Mouse (Mus musculus) heart, embryonic 15.5 days (tissue): Measurements from ENCODE around the gene Washc3. TPM values are rescaled to one million over a fixed set of nuclear protein-coding genes. Genes with fewer than 3 reads are reported as not detected.

ENCODE experiments used
- ATAC-seq: fragments of 200-750 bp; cut with Nextera tagmentation; replicated peaks from 2 replicates; pipeline ENCODE4 v1.8.0; 2017; ENCODE audit warnings: low read depth, moderate TSS enrichment; ENCODE audit not compliant: insufficient number of reproducible peaks, insufficient read depth, low FRiP score
- H3K27ac ChIP-seq: fragments of 300-500 bp; sonication (generic); 2 replicates; pipeline ENCODE4 v1.5.1; 2015; ENCODE audit warnings: mild to moderate bottlenecking, inconsistent platforms
- H3K27me3 ChIP-seq: fragments of 300-500 bp; sonication (generic); 2 replicates; pipeline ENCODE4 v1.6.1; 2015; ENCODE audit warnings: inconsistent platforms
- H3K36me3 ChIP-seq: fragments of 300-500 bp; sonication (generic); 2 replicates; pipeline ENCODE4 v1.6.1; 2015; ENCODE audit warnings: mild to moderate bottlenecking, inconsistent platforms
- H3K4me1 ChIP-seq: fragments of 300-500 bp; sonication (generic); replicated peaks from 2 replicates; pipeline ENCODE4 v1.6.1; 2015; ENCODE audit warnings: inconsistent platforms
- H3K4me2 ChIP-seq: fragments of 300-500 bp; sonication (generic); 2 replicates; pipeline ENCODE4 v1.6.1; 2015; ENCODE audit warnings: inconsistent platforms, mild to moderate bottlenecking, moderate library complexity
- H3K4me3 ChIP-seq: fragments of 300-500 bp; sonication (generic); 2 replicates; pipeline ENCODE4 v1.5.1; 2015; ENCODE audit warnings: mild to moderate bottlenecking, inconsistent platforms
- H3K9ac ChIP-seq: fragments of 300-500 bp; sonication (generic); 2 replicates; pipeline ENCODE4 v1.6.1; 2015; ENCODE audit warnings: mild to moderate bottlenecking, inconsistent platforms
- H3K9me3 ChIP-seq: fragments of 300-500 bp; sonication (generic); replicated peaks from 2 replicates; pipeline ENCODE4 v1.6.1; 2016; ENCODE audit warnings: inconsistent platforms
- WGBS: fragments of 180-500 bp; shearing (Covaris S2); methylation state at CpG from one replicate; pipeline ENCODE4 v1.1.7; 2015; ENCODE audit warnings: mixed read lengths; 5-methylcytosine and 5-hydroxymethylcytosine counted together
- polyA plus RNA-seq: library from polyadenylated mRNA; unstranded; fragments of >200 nt; fragmentation: Nextera tagmentation; extraction: Ambion mirVana; gene quantifications from 2 replicates; pipeline ENCODE4 v1.2.1, GENCODE M21; 2015

Gene Washc3
- polyA plus RNA-seq = 45.6 and 48.3 TPM in 2 replicates

DNA sequence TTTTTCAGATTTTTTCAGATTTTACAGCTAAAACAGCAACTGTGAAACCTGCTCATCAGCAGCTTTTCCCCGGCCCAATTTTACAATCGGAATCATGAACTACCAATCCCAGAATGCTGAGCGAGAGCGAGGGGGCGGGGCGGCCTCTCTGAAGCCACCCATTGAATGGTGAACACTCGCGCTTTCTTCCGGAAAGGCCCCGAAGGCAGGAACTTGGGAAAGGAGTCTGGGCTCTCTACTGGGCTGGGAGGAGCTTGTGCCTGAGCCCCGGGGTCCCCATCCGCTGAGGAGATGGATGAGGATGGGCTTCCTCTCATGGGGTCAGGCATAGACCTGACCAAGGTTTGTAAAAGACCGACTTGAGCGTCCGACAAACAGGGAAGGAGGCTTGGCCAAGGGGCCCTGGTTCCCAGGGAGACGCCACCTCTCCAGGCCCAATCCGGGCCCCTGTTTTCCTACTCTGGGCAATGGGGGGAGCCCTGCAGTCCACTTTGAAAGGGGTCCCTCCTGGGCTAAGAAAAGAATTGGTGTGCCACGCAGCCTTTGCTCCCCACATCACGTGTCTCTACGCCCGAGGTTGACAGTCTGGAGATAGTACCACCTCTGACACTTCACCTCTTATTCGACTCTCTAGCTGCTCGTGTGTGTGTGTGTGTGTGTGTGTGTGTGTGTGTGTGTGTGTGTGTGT lies at the start of gene Washc3:
TSS of gene Washc3 (plus strand) at position 143 of the 688 bp plus-strand sequence.
- no peaks in the 10 kb centered on the region for H3K27me3 ChIP-seq
- peak; percentile 96 for ATAC-seq
- H3K27ac ChIP-seq = peak within 1 kb of the TSS; percentile 74
- H3K4me1 ChIP-seq = peaks cover 4% of the 10 kb centered on the region
- H3K4me2 ChIP-seq = peak within 1 kb of the TSS; percentile 76
- H3K4me3 ChIP-seq = peak within 1 kb of the TSS; percentile 87
- WGBS = 2% methylated on average over 23 of the region's 23 CpGs
- H3K36me3 ChIP-seq = no peaks in the 10 kb centered on the region; the same call in 1 of the 2 replicates
- no peaks in the 10 kb centered on the region for H3K9me3 ChIP-seq
- peak within 1 kb of the TSS; percentile 77 for H3K9ac ChIP-seq

DNA sequence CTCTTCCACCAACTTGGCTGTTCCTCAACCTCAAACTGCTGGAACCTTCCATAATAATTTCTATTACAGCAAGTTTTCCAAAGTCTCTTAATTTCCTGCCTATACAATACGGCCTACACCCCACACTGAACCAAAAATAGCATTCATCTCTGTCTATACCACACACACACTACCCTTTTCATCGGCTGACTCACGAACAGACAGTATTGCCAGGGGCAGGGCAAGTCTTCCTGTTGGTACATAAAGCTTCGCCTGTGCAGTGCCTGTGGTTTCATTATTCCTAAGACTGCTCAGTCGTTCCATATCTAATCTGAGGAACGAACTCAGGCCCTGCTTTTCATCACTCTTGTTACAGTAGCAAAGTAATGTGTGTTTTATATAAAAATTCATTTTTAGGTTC lies 49.2 kb upstream of the Washc3 start:
- H3K4me3 ChIP-seq = no peak overlapping the region
- ATAC-seq = no peak
- WGBS = 76% methylated on average over 6 of the region's 6 CpGs
- no peak overlapping the region for H3K9ac ChIP-seq
- peaks cover 44% of the 10 kb centered on the region for H3K36me3 ChIP-seq
- no peaks in the 10 kb centered on the region for H3K4me1 ChIP-seq
- H3K4me2 ChIP-seq = no peak overlapping the region
- H3K27ac ChIP-seq = no peak overlapping the region
- no peaks in the 10 kb centered on the region for H3K27me3 ChIP-seq
- no peaks in the 10 kb centered on the region for H3K9me3 ChIP-seq

DNA sequence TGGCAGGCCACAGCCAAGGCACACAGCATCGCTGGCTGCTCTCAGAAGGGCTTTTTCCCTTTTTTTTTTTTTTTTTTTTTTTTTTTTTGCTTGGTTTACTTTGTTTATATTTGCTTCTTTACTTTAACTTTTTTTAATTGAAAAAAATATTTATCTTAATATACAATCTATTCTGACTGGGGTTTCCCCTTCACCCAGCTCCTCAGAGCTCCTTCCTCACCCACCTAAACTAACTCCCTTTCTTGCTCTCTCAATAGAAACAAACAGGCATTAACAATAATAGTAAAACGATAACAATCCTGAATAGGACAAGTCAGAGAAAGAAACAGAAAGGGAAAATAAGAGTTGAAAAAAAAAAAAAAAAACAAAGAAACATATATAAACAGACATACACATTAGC lies 38.8 kb upstream of the Washc3 start:
- H3K4me2 ChIP-seq = no peak overlapping the region
- WGBS = 88% methylated on average over 2 of the region's 2 CpGs
- no peak overlapping the region for H3K4me3 ChIP-seq
- H3K27me3 ChIP-seq = no peaks in the 10 kb centered on the region
- no peak overlapping the region for H3K9ac ChIP-seq
- no peaks in the 10 kb centered on the region for H3K9me3 ChIP-seq
- H3K27ac ChIP-seq = no peak overlapping the region
- ATAC-seq = no peak
- peaks cover 34% of the 10 kb centered on the region for H3K36me3 ChIP-seq
- H3K4me1 ChIP-seq = no peaks in the 10 kb centered on the region

DNA sequence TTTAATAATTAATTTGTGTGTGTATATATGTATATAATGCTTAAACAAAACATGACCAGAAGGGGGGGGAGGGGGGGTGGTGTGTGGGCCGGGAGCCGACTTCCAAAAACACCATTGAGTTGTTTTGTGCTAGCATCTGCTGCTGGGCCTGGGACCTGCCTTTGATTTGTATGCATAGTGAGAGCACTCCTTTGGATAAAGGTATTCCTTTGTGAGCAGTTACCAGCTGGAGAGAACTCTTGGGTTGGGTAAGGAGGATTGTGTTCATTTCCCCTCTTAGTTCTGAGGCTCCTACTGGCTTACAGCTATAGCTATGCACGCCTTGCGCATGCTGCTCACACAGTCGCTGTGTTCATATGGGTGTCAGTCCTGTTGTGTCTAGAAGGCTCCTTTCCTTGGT lies 38.2 kb upstream of the Washc3 start:
- Histone ChIP-seq H3K36me3 (peaks cover 30% of the 10 kb centered on the region), H3K4me3 (no peak overlapping the region), H3K27me3 (no peaks in the 10 kb centered on the region), H3K9ac (no peak overlapping the region), H3K27ac (no peak overlapping the region), H3K9me3 (no peaks in the 10 kb centered on the region), H3K4me2 (no peak overlapping the region), H3K4me1 (no peaks in the 10 kb centered on the region)
- 92% methylated on average over 5 of the region's 5 CpGs for WGBS
- ATAC-seq = no peak

DNA sequence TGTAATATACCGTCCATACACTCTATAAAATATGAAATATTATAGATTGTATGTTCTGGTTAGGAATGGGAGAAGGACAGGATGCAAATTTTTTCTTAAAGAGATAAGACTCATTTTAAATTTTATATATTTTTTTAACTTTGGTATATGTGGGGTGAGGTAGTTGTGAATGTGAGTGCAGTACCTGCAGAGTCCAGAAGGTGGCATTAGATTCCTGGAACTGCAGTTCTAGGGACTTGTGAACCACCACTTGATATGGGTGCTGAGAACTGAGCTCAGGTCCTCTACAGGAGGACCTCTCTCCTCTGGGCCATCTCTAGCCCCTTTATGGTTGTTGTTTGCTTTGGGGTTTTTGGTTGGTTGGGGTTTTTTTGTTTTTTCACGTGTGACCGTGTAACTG lies 34.7 kb upstream of the Washc3 start:
- H3K36me3 ChIP-seq = peaks cover 22% of the 10 kb centered on the region
- ATAC-seq = no peak
- no peaks in the 10 kb centered on the region for H3K4me1 ChIP-seq
- H3K27ac ChIP-seq = no peak overlapping the region
- 92% methylated on average over 3 of the region's 3 CpGs for WGBS
- H3K4me3 ChIP-seq = no peak overlapping the region
- H3K9me3 ChIP-seq = no peaks in the 10 kb centered on the region
- H3K27me3 ChIP-seq = no peaks in the 10 kb centered on the region
- no peak overlapping the region for H3K9ac ChIP-seq
- H3K4me2 ChIP-seq = no peak overlapping the region

DNA sequence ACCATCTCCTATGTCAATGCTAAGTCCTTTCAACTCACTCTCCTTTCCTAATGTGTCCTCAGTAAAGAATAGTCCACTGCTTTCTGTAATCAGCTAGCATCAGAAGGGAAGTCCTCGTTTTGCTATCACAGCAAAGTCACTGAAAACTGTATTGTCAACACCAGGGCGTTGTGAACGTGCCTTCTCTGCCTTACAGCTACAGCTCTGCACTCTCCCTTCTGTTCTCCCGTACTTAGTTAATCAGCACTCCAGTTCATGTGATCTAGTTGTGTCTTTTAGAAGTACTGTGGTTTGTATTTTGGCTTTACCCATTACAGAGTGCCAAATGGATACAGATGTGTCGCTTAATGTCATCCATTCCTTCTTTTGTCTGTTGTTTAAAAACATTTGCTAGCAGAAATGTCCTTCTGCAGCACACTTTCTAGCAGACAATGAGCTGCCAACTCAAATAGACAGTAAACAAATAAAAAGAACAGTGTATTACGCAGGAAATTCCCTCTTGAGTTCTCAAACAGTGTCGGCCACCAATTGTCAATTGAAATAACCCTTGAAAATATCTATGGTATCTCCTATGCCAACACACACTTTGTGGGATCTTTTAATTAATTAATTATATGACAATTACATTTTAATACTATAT lies 33.3 kb upstream of the Washc3 start:
- Histone ChIP-seq H3K36me3 (peaks cover 16% of the 10 kb centered on the region), H3K9ac (no peak overlapping the region), H3K27me3 (no peaks in the 10 kb centered on the region), H3K4me1 (no peaks in the 10 kb centered on the region), H3K4me3 (no peak overlapping the region), H3K4me2 (no peak overlapping the region), H3K27ac (no peak overlapping the region), H3K9me3 (no peaks in the 10 kb centered on the region)
- no peak for ATAC-seq
- 64% methylated on average over 7 of the region's 7 CpGs for WGBS

DNA sequence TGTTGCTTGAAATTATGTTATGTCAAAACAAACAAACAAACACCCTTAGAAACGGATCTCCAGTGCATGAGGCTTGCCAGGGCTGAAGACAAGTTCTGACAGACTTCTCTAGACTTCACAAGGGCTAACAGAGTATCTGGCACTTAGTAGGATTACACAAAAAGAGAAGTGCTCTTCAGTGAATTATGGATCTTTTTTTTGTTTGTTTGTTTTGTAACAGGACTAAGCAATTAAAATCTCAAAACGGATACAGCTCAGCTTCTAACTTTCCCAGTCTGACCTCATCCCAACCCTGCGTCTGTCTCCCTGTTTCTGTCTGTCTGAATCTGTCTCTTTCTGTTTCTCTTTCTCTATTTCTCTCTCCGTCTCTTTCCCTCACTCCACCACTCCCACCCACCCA lies 352 bp upstream of the Washc3 start:
- WGBS = 13% methylated on average over 4 of the region's 4 CpGs
- H3K4me3 ChIP-seq = peak overlapping the region; percentile 87
- no peak overlapping the region for H3K27ac ChIP-seq
- H3K4me2 ChIP-seq = peak overlapping the region; percentile 76
- no peaks in the 10 kb centered on the region; the same call in 1 of the 2 replicates for H3K36me3 ChIP-seq
- no peaks in the 10 kb centered on the region for H3K9me3 ChIP-seq
- H3K9ac ChIP-seq = peak overlapping the region; percentile 77; the same call in 1 of the 2 replicates
- no peaks in the 10 kb centered on the region for H3K27me3 ChIP-seq
- ATAC-seq = 0 out of 2 replicates have a peak, but pooled peaks have one; percentile 25
- peaks cover 4% of the 10 kb centered on the region for H3K4me1 ChIP-seq

DNA sequence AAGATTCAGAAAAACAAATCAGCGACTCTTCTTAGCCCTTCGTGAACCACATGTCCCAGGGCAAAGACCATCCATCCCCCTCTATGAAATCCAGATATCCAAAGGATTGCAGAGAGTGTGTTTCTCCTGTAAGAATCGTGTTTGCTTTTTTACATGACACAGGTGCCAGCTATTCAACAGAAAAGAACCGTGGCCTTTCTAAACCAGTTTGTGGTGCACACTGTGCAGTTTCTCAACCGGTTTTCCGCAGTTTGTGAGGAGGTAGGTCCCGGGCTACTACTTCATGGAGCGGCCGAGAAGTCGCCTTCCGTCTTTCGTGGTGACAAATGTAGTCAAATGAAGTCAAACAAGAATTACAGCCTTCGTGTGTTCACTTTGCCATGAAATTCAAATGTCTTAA lies 757 bp downstream of the Washc3 start:
- no peak for ATAC-seq

DNA sequence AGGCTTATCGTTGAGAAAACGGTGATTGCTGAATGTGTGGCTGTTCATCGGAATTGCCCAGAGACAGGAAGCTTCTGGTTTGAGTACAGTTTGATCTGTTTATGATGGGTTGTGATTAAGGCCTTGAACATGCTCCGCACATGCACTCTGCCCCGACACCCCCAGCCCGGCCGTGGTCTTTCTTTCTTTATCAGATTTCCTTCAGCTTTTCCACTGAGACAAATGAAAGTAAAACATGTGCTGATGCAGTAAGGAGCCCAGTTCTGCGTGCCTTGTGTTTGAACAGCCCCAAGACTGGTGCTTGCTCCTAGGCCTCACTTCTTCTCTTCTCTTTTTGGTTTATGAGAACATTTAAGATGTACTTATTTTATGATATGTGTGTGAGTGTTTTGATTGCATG lies 1.7 kb downstream of the Washc3 start:
- Histone ChIP-seq H3K36me3 (no peaks in the 10 kb centered on the region; the same call in 1 of the 2 replicates), H3K4me1 (peaks cover 4% of the 10 kb centered on the region), H3K4me2 (no peak overlapping the region), H3K9ac (no peak overlapping the region), H3K9me3 (no peaks in the 10 kb centered on the region), H3K27ac (no peak overlapping the region), H3K27me3 (no peaks in the 10 kb centered on the region), H3K4me3 (no peak overlapping the region)
- WGBS = 80% methylated on average over 8 of the region's 8 CpGs
- ATAC-seq = no peak

More for the DNA sequence above, 757 bp downstream of the Washc3 start:
- no peak overlapping the region for H3K27ac ChIP-seq
- peak overlapping the region; percentile 76 for H3K4me2 ChIP-seq
- H3K27me3 ChIP-seq = no peaks in the 10 kb centered on the region
- peaks cover 4% of the 10 kb centered on the region for H3K4me1 ChIP-seq
- WGBS = 72% methylated on average over 13 of the region's 13 CpGs
- H3K9ac ChIP-seq = no peak overlapping the region
- H3K36me3 ChIP-seq = no peaks in the 10 kb centered on the region; the same call in 1 of the 2 replicates
- H3K4me3 ChIP-seq = peak overlapping the region; percentile 87
- H3K9me3 ChIP-seq = no peaks in the 10 kb centered on the region

DNA sequence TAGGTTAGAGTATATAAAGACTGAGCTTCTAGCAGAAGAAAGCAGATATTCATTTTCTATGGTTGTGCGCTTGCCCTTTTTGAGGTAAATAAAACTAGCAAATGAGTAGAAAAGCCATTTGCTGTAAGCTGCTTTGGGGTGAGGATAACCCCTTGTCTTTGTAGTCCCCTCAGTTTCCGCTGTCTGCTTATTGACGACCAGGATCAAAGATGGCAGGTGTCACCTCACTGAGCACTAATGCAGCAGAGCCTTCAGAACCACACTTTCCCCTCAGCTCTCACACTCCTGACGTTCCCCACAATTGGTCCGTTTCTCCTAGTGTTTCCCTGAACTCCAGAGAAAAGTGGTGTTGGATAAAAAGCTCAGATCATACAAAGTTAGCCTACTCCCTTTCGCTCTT lies 2.3 kb downstream of the Washc3 start:
- H3K27me3 ChIP-seq = no peaks in the 10 kb centered on the region
- H3K4me2 ChIP-seq = no peak overlapping the region
- no peak overlapping the region for H3K4me3 ChIP-seq
- H3K27ac ChIP-seq = no peak overlapping the region
- 95% methylated on average over 6 of the region's 6 CpGs for WGBS
- H3K36me3 ChIP-seq = no peaks in the 10 kb centered on the region; the same call in 1 of the 2 replicates
- no peaks in the 10 kb centered on the region for H3K9me3 ChIP-seq
- peaks cover 4% of the 10 kb centered on the region for H3K4me1 ChIP-seq
- no peak for ATAC-seq
- no peak overlapping the region for H3K9ac ChIP-seq

DNA sequence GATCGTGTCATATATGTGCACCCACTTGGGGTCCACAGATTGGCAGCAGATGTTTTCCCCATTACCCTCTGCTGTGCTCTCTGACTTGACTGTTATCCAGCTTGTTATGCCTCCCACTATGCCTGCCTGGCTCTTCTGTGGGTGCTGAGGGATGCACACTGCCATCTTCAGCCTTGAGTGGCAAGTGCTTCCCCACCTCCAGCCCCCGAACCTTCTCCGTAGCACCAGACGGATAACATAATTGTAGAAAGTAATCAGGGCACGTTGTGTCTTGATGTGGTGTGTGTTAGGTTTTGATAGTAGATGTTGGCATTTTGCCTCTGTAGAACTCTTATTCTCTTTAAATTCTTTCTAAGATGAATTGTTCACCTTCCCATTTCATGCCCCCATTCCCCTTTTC lies 11.8 kb downstream of the Washc3 start:
- no peak for ATAC-seq

More for the DNA sequence above, 11.8 kb downstream of the Washc3 start:
- Histone ChIP-seq H3K36me3 (peaks cover 10% of the 10 kb centered on the region; the same call in 1 of the 2 replicates), H3K9ac (no peak overlapping the region), H3K27ac (no peak overlapping the region), H3K9me3 (no peaks in the 10 kb centered on the region), H3K4me1 (no peaks in the 10 kb centered on the region), H3K27me3 (no peaks in the 10 kb centered on the region), H3K4me2 (no peak overlapping the region), H3K4me3 (no peak overlapping the region)
- 86% methylated on average over 5 of the region's 5 CpGs for WGBS
